Mouse (Mus musculus) bone marrow macrophage, adult 2 months (primary cell): ENCODE data around the gene Fndc9. TPM values are rescaled to one million over a fixed set of nuclear protein-coding genes. Genes with fewer than 3 reads are reported as not detected.

ENCODE experiments used
- H3K27ac ChIP-seq: 2 replicates; pipeline ENCODE4 v1.5.1; 2012; ENCODE audit warnings: low read depth, low read length; ENCODE audit not compliant: insufficient read depth
- H3K4me1 ChIP-seq: 2 replicates; pipeline ENCODE4 v1.6.1; 2012; ENCODE audit warnings: low read length; ENCODE audit not compliant: control insufficient read depth, insufficient read depth
- H3K4me3 ChIP-seq: 2 replicates; pipeline ENCODE4 v1.5.1; 2012; ENCODE audit warnings: mild to moderate bottlenecking, low read length, moderate library complexity; ENCODE audit not compliant: insufficient read depth
- CTCF ChIP-seq: IDR thresholded peaks from 2 replicates; pipeline ENCODE4 v1.5.1; 2012; ENCODE audit warnings: low read depth, mild to moderate bottlenecking, low read length, moderate library complexity
- POLR2A ChIP-seq: IDR thresholded peaks from 2 replicates; pipeline ENCODE4 v1.6.1; 2012; ENCODE audit warnings: mild to moderate bottlenecking, low read depth, low read length, borderline replicate concordance
- polyA plus RNA-seq: library from polyadenylated mRNA; stranded (reverse); fragments of >200 nt; gene quantifications from 2 replicates; pipeline ENCODE4 v1.2.4, GENCODE M21; 2012; ENCODE audit not compliant: missing spikeins, insufficient read depth, insufficient read length

Gene Fndc9
- polyA plus RNA-seq = not detected in 2 replicates

- Histone ChIP-seq H3K27ac (no peak within 1 kb of the TSS), H3K4me3 (no peak within 1 kb of the TSS), H3K4me1 (no peaks in the 10 kb centered on the region)
- TF ChIP-seq CTCF = no peak
- TF ChIP-seq POLR2A = no peak
These were observed at the start of gene Fndc9 for GRCm38 (mm10) chr11:46235334-46235733. TSS of gene Fndc9 (plus strand) at chr11:46235531.

- no peak overlapping the region for H3K4me3 ChIP-seq
- no peaks in the 10 kb centered on the region; the same call in 1 of the 2 replicates for H3K4me1 ChIP-seq
- TF ChIP-seq POLR2A (no peak), CTCF (no peak)
- no peak overlapping the region for H3K27ac ChIP-seq
These were observed 47.0 kb upstream of the Fndc9 start for GRCm38 (mm10) chr11:46188283-46188682.

- Histone ChIP-seq H3K27ac (no peak overlapping the region), H3K4me3 (no peak overlapping the region), H3K4me1 (no peaks in the 10 kb centered on the region)
- no peak for TF ChIP-seq POLR2A
- no peak for TF ChIP-seq CTCF
These were observed 41.2 kb upstream of the Fndc9 start for GRCm38 (mm10) chr11:46194175-46194574.

- Histone ChIP-seq H3K4me1 (no peaks in the 10 kb centered on the region), H3K4me3 (no peak overlapping the region), H3K27ac (no peak overlapping the region)
- TF ChIP-seq CTCF = no peak
- TF ChIP-seq POLR2A = no peak
These were observed 34.7 kb upstream of the Fndc9 start for GRCm38 (mm10) chr11:46200664-46201063.

- Histone ChIP-seq H3K27ac (no peak overlapping the region), H3K4me3 (no peak overlapping the region), H3K4me1 (no peaks in the 10 kb centered on the region)
- TF ChIP-seq CTCF (no peak), POLR2A (no peak)
These were observed 33.4 kb upstream of the Fndc9 start for GRCm38 (mm10) chr11:46201636-46202546.

- TF ChIP-seq POLR2A (no peak), CTCF (no peak)
- Histone ChIP-seq H3K4me3 (no peak overlapping the region), H3K27ac (no peak overlapping the region), H3K4me1 (no peaks in the 10 kb centered on the region)
These were observed 32.8 kb upstream of the Fndc9 start for GRCm38 (mm10) chr11:46202547-46202887.

- H3K4me3 ChIP-seq = no peak overlapping the region
- H3K4me1 ChIP-seq = no peaks in the 10 kb centered on the region
- TF ChIP-seq CTCF (no peak), POLR2A (no peak)
- H3K27ac ChIP-seq = no peak overlapping the region
These were observed 30.5 kb upstream of the Fndc9 start for GRCm38 (mm10) chr11:46204841-46205240.

GRCm38 (mm10) chr11:46205639-46206409, 29.5 kb upstream of the Fndc9 start:
- TF ChIP-seq CTCF (no peak), POLR2A (no peak)
- Histone ChIP-seq H3K4me1 (no peaks in the 10 kb centered on the region), H3K4me3 (no peak overlapping the region), H3K27ac (no peak overlapping the region)

- TF ChIP-seq CTCF = no peak
- TF ChIP-seq POLR2A = no peak
- no peak overlapping the region for H3K27ac ChIP-seq
- H3K4me1 ChIP-seq = no peaks in the 10 kb centered on the region
- no peak overlapping the region for H3K4me3 ChIP-seq
These were observed 25.4 kb upstream of the Fndc9 start for GRCm38 (mm10) chr11:46209884-46210283.

GRCm38 (mm10) chr11:46211858-46212257, 23.5 kb upstream of the Fndc9 start:
- H3K4me3 ChIP-seq = no peak overlapping the region
- no peak for TF ChIP-seq POLR2A
- TF ChIP-seq CTCF = no peak
- H3K27ac ChIP-seq = no peak overlapping the region
- no peaks in the 10 kb centered on the region for H3K4me1 ChIP-seq
